Mouse (Mus musculus) right cerebral cortex, postnatal 25 days (tissue): ENCODE measurements at regions not wholly inside any gene's neighbourhood (a gene's known extent, or its start where the extent isn't known, plus 50 kb on each side); places are given as distances from the start of the nearest gene placed in this dataset.

ENCODE experiments used
- DNase-seq: peaks from one replicate; pipeline ENCODE4 v3.0.0; 2022

GRCm38 (mm10) chr17:89592826-89593225 lies 317.4 kb downstream of the Gm10184 start:
- DNase-seq, result peak; percentile 12

- no peak for DNase-seq
Measured at GRCm38 (mm10) chr17:89559506-89559905, 350.7 kb downstream of the Gm10184 start.

- no peak for DNase-seq
Measured at GRCm38 (mm10) chr17:89554754-89555153, 354.3 kb upstream of the Fshr start.

GRCm38 (mm10) chr17:89553597-89553996 lies 353.1 kb upstream of the Fshr start:
- DNase-seq, result no peak

- no peak for DNase-seq
Measured at GRCm38 (mm10) chr17:89550758-89551157, 350.3 kb upstream of the Fshr start.

GRCm38 (mm10) chr17:89521912-89522311 lies 321.4 kb upstream of the Fshr start:
- DNase-seq, result no peak

- DNase-seq, result no peak
Measured at GRCm38 (mm10) chr17:89519413-89519812, 318.9 kb upstream of the Fshr start.

- DNase-seq, result no peak
Measured at GRCm38 (mm10) chr17:89505288-89505687, 304.8 kb upstream of the Fshr start.

GRCm38 (mm10) chr17:89493547-89493946 lies 293.1 kb upstream of the Fshr start:
- DNase-seq, result no peak

GRCm38 (mm10) chr17:89466486-89466885 lies 266.0 kb upstream of the Fshr start:
- no peak for DNase-seq

GRCm38 (mm10) chr17:89465883-89466282 lies 265.4 kb upstream of the Fshr start:
- no peak for DNase-seq

GRCm38 (mm10) chr17:89460438-89460837 lies 260.0 kb upstream of the Fshr start:
- no peak for DNase-seq

GRCm38 (mm10) chr17:89454301-89454700 lies 253.8 kb upstream of the Fshr start:
- no peak for DNase-seq

GRCm38 (mm10) chr17:89450724-89451123 lies 250.2 kb upstream of the Fshr start:
- DNase-seq, result no peak

GRCm38 (mm10) chr17:89449391-89449790 lies 248.9 kb upstream of the Fshr start:
- DNase-seq, result no peak

- DNase-seq, result no peak
Measured at GRCm38 (mm10) chr17:89434288-89434687, 233.8 kb upstream of the Fshr start.

- no peak for DNase-seq
Measured at GRCm38 (mm10) chr17:89410026-89410425, 209.6 kb upstream of the Fshr start.

- no peak for DNase-seq
Measured at GRCm38 (mm10) chr17:89405589-89405988, 205.1 kb upstream of the Fshr start.

- DNase-seq, result no peak
Measured at GRCm38 (mm10) chr17:89357241-89357640, 156.8 kb upstream of the Fshr start.

- no peak for DNase-seq
Measured at GRCm38 (mm10) chr17:89340497-89341205, 140.2 kb upstream of the Fshr start.

- no peak for DNase-seq
Measured at GRCm38 (mm10) chr17:89319602-89320288, 119.3 kb upstream of the Fshr start.

GRCm38 (mm10) chr17:89318356-89318755 lies 117.9 kb upstream of the Fshr start:
- DNase-seq, result no peak

GRCm38 (mm10) chr17:89311133-89311532 lies 110.7 kb upstream of the Fshr start:
- no peak for DNase-seq

GRCm38 (mm10) chr17:89301325-89301724 lies 100.8 kb upstream of the Fshr start:
- no peak for DNase-seq
